29 mouse cellular contexts compared by ENCODE assay signal in genomic region chr11:69616781-69617180, GRCm38 (mm10). TPM values are rescaled to one million over a fixed set of nuclear protein-coding genes. Genes with fewer than 3 reads are reported as not detected.
DNase-seq lines count a peak whose midpoint lies in the region; ATAC-seq and TF ChIP-seq lines count a peak whose summit lies in the region.
"Had no signal": no experiment of that assay in that cellular context is flagged by ENCODE, and none has a peak within 500 bp of the region (broad histone marks: within the 10 kb centered on the region; RNA-seq: fewer than 3 reads in every experiment).

No protein-coding gene starts in this region.

- no peak for ATAC-seq in forebrain, embryonic 14.5 days
- no peak for ATAC-seq in forebrain, embryonic 16.5 days
- no peak for ATAC-seq in limb, embryonic 12.5 days (ENCODE audit: insufficient number of reproducible peaks, insufficient read depth, low FRiP score, low TSS enrichment, low read depth)
- no peak for ATAC-seq in midbrain, postnatal 0 days (ENCODE audit: low FRiP score)
- ATAC-seq in midbrain, embryonic 14.5 days (ENCODE audit: low FRiP score, low TSS enrichment) = no peak
- no peak for ATAC-seq in liver, embryonic 13.5 days (ENCODE audit: low read depth)
- ATAC-seq: hindbrain, embryonic 16.5 days; intestine, embryonic 15.5 days had no signal

- H3K4me2 ChIP-seq in forebrain, embryonic 14.5 days (ENCODE audit: low read length) = no peak overlapping the region
- no peak overlapping the region for H3K4me2 ChIP-seq in forebrain, embryonic 16.5 days (ENCODE audit: low read length)
- H3K4me2 ChIP-seq in limb, embryonic 12.5 days = no peak overlapping the region
- no peak overlapping the region for H3K4me2 ChIP-seq in midbrain, postnatal 0 days (ENCODE audit: low read depth, low read length, poor library complexity, severe bottlenecking)
- H3K4me2 ChIP-seq in midbrain, embryonic 14.5 days (ENCODE audit: low read length) = no peak overlapping the region
- H3K4me2 ChIP-seq in liver, embryonic 13.5 days = peak overlapping the region; percentile 47
- H3K4me2 ChIP-seq: forebrain, embryonic 12.5 days; intestine, embryonic 15.5 days; limb, embryonic 15.5 days had no signal

- peak overlapping the region; percentile 2; the same call in 1 of the 2 replicates for H3K9ac ChIP-seq in forebrain, embryonic 14.5 days (ENCODE audit: low read length)
- no peak overlapping the region for H3K9ac ChIP-seq in forebrain, embryonic 16.5 days (replicated peaks; ENCODE audit: low read depth, low read length)
- H3K9ac ChIP-seq in limb, embryonic 12.5 days (replicated peaks) = peak overlapping the region; percentile 34; the same call in 1 of the 2 replicates
- no peak overlapping the region for H3K9ac ChIP-seq in midbrain, postnatal 0 days (replicated peaks; ENCODE audit: low read length, poor library complexity, severe bottlenecking)
- no peak overlapping the region for H3K9ac ChIP-seq in midbrain, embryonic 14.5 days (replicated peaks; ENCODE audit: low read length)
- H3K9ac ChIP-seq in liver, embryonic 13.5 days = peak overlapping the region; percentile 39; the same call in 1 of the 2 replicates
- H3K9ac ChIP-seq: forebrain, embryonic 12.5 days; intestine, embryonic 15.5 days; limb, embryonic 15.5 days had no signal

- no peak overlapping the region for H3K4me3 ChIP-seq in forebrain, embryonic 14.5 days (ENCODE audit: low read depth, low read length)
- H3K4me3 ChIP-seq in forebrain, embryonic 16.5 days (replicated peaks; ENCODE audit: low read length) = no peak overlapping the region
- H3K4me3 ChIP-seq in limb, embryonic 12.5 days (replicated peaks) = no peak overlapping the region
- H3K4me3 ChIP-seq in limb, embryonic 10.5 days = no peak overlapping the region
- H3K4me3 ChIP-seq in midbrain, postnatal 0 days (ENCODE audit: low read depth, low read length) = no peak overlapping the region
- no peak overlapping the region for H3K4me3 ChIP-seq in midbrain, embryonic 14.5 days (replicated peaks; ENCODE audit: low read depth, low read length)
- H3K4me3 ChIP-seq in liver, embryonic 13.5 days (replicated peaks) = peak overlapping the region; percentile 22
- H3K4me3 ChIP-seq: erythroblast, embryonic 14.5 days; forebrain, embryonic 12.5 days; intestine, embryonic 15.5 days; layer of hippocampus, adult 2 months; limb, embryonic 15.5 days had no signal

- 48% methylated on average over 10 of the region's 10 CpGs for WGBS in forebrain, embryonic 14.5 days
- 46% methylated on average over 10 of the region's 10 CpGs for WGBS in forebrain, embryonic 16.5 days
- 52% methylated on average over 10 of the region's 10 CpGs for WGBS in limb, embryonic 12.5 days
- 51% methylated on average over 10 of the region's 10 CpGs for WGBS in limb, embryonic 10.5 days
- WGBS in midbrain, postnatal 0 days = 50% methylated on average over 10 of the region's 10 CpGs
- 44% methylated on average over 10 of the region's 10 CpGs for WGBS in midbrain, embryonic 14.5 days
- 48% methylated on average over 10 of the region's 10 CpGs for WGBS in liver, embryonic 13.5 days (ENCODE audit: insufficient replicate concordance)

- H3K4me1 ChIP-seq in forebrain, embryonic 14.5 days (ENCODE audit: control insufficient read depth, insufficient read depth, low read length) = peaks cover 6% of the 10 kb centered on the region; the same call in 1 of the 2 replicates
- H3K4me1 ChIP-seq in forebrain, embryonic 16.5 days (replicated peaks; ENCODE audit: control insufficient read depth, insufficient read depth, low read length) = peaks cover 6% of the 10 kb centered on the region
- peaks cover 8% of the 10 kb centered on the region; the same call in 1 of the 2 replicates for H3K4me1 ChIP-seq in limb, embryonic 12.5 days (replicated peaks)
- peaks cover 12% of the 10 kb centered on the region for H3K4me1 ChIP-seq in limb, embryonic 10.5 days
- no peaks in the 10 kb centered on the region for H3K4me1 ChIP-seq in midbrain, postnatal 0 days (ENCODE audit: insufficient read depth, low read length)
- H3K4me1 ChIP-seq in midbrain, embryonic 14.5 days (ENCODE audit: control insufficient read depth, insufficient read depth, low read length) = peaks cover 6% of the 10 kb centered on the region; the same call in 1 of the 2 replicates
- H3K4me1 ChIP-seq in liver, embryonic 13.5 days (replicated peaks) = peaks cover 62% of the 10 kb centered on the region

- DNase-seq in forebrain, embryonic 14.5 days (ENCODE audit: low spot score) = no peak
- no peak for DNase-seq in limb, embryonic 10.5 days (ENCODE audit: low spot score)
- no peak for DNase-seq in midbrain, postnatal 0 days (ENCODE audit: low spot score)
- DNase-seq in midbrain, embryonic 14.5 days = no peak
- no peak for DNase-seq in liver, embryonic 13.5 days
- DNase-seq in spleen, adult 12 weeks (ENCODE audit: low spot score) = no peak
- DNase-seq: adrenal gland, postnatal 10 days; cerebellum, adult 8-10 months; gastrocnemius, postnatal 14 days; heart, adult 18-20 months; heart, postnatal 4 days; kidney, postnatal 25 days; thymus, adult 18-20 months; thymus, postnatal 4 days had no signal

- H3K36me3 ChIP-seq in forebrain, embryonic 14.5 days (ENCODE audit: control insufficient read depth, insufficient read depth, low read length) = no peaks in the 10 kb centered on the region
- no peaks in the 10 kb centered on the region for H3K36me3 ChIP-seq in forebrain, embryonic 16.5 days (ENCODE audit: control insufficient read depth, insufficient read depth)
- H3K36me3 ChIP-seq in limb, embryonic 12.5 days = no peaks in the 10 kb centered on the region
- no peaks in the 10 kb centered on the region for H3K36me3 ChIP-seq in limb, embryonic 10.5 days
- no peaks in the 10 kb centered on the region for H3K36me3 ChIP-seq in midbrain, postnatal 0 days (ENCODE audit: insufficient read depth, low read length)
- no peaks in the 10 kb centered on the region for H3K36me3 ChIP-seq in midbrain, embryonic 14.5 days (ENCODE audit: control insufficient read depth, insufficient read depth, low read length)
- no peaks in the 10 kb centered on the region for H3K36me3 ChIP-seq in liver, embryonic 13.5 days
- H3K36me3 ChIP-seq: forebrain, embryonic 12.5 days; intestine, embryonic 15.5 days; limb, embryonic 15.5 days had no signal

- H3K9me3 ChIP-seq in forebrain, embryonic 14.5 days (replicated peaks; ENCODE audit: control insufficient read depth, low read length) = no peaks in the 10 kb centered on the region
- H3K9me3 ChIP-seq in forebrain, embryonic 16.5 days (ENCODE audit: control insufficient read depth, low read length) = no peaks in the 10 kb centered on the region
- no peaks in the 10 kb centered on the region for H3K9me3 ChIP-seq in limb, embryonic 12.5 days
- H3K9me3 ChIP-seq in limb, embryonic 10.5 days (replicated peaks) = no peaks in the 10 kb centered on the region
- no peaks in the 10 kb centered on the region for H3K9me3 ChIP-seq in midbrain, postnatal 0 days (ENCODE audit: low read length)
- no peaks in the 10 kb centered on the region for H3K9me3 ChIP-seq in midbrain, embryonic 14.5 days (ENCODE audit: control insufficient read depth, low read length)
- H3K9me3 ChIP-seq in liver, embryonic 13.5 days (replicated peaks) = no peaks in the 10 kb centered on the region
- H3K9me3 ChIP-seq: forebrain, embryonic 12.5 days; intestine, embryonic 15.5 days; limb, embryonic 15.5 days had no signal

- H3K27ac ChIP-seq in forebrain, embryonic 14.5 days (ENCODE audit: low read depth, low read length) = no peak overlapping the region
- no peak overlapping the region for H3K27ac ChIP-seq in forebrain, embryonic 16.5 days (ENCODE audit: low read length)
- H3K27ac ChIP-seq in limb, embryonic 12.5 days = no peak overlapping the region
- H3K27ac ChIP-seq in limb, embryonic 10.5 days = no peak overlapping the region
- H3K27ac ChIP-seq in midbrain, postnatal 0 days (ENCODE audit: low read depth, low read length) = no peak overlapping the region
- H3K27ac ChIP-seq in midbrain, embryonic 14.5 days (replicated peaks; ENCODE audit: low read depth, low read length) = no peak overlapping the region
- H3K27ac ChIP-seq in liver, embryonic 13.5 days = peak overlapping the region; percentile 55; the same call in 1 of the 2 replicates
- H3K27ac ChIP-seq: forebrain, embryonic 12.5 days; intestine, embryonic 15.5 days; layer of hippocampus, adult 2 months; limb, embryonic 15.5 days; macrophage had no signal

- TF ChIP-seq CTCF in midbrain, postnatal 0 days (IDR thresholded peaks at IDR 0.05) = 0 out of 2 replicates have a peak, but pooled peaks have one; percentile 6

- H3K27me3 ChIP-seq in forebrain, embryonic 14.5 days (replicated peaks; ENCODE audit: control insufficient read depth, insufficient read depth, low read length) = no peaks in the 10 kb centered on the region
- no peaks in the 10 kb centered on the region for H3K27me3 ChIP-seq in forebrain, embryonic 16.5 days (replicated peaks; ENCODE audit: control insufficient read depth, insufficient read depth, low read length)
- H3K27me3 ChIP-seq in limb, embryonic 12.5 days = 0 out of 2 replicates have a peak, but pooled peaks cover 5% of the 10 kb centered on the region
- peaks cover 33% of the 10 kb centered on the region for H3K27me3 ChIP-seq in limb, embryonic 10.5 days (ENCODE audit: low read depth, poor library complexity, severe bottlenecking)
- no peaks in the 10 kb centered on the region for H3K27me3 ChIP-seq in midbrain, postnatal 0 days (ENCODE audit: insufficient read depth, low read length)
- no peaks in the 10 kb centered on the region for H3K27me3 ChIP-seq in midbrain, embryonic 14.5 days (ENCODE audit: control insufficient read depth, insufficient read depth, low read length)
- peaks cover 9% of the 10 kb centered on the region for H3K27me3 ChIP-seq in liver, embryonic 13.5 days
- H3K27me3 ChIP-seq: intestine, embryonic 15.5 days had no signal

RNA-seq across cellular contexts. Expression of gene Shbg, which starts 0.9 kb away (rescaled TPM):
- polyA plus RNA-seq in forebrain, embryonic 14.5 days (2014; fragmentation: Nextera tagmentation; extraction: Ambion mirVana) = not detected in 2 replicates
- not detected in 2 replicates for polyA plus RNA-seq in forebrain, embryonic 16.5 days (2015; fragmentation: Nextera tagmentation; extraction: Ambion mirVana)
- not detected in 2 replicates for polyA plus RNA-seq in limb, embryonic 12.5 days (2016; fragmentation: Nextera tagmentation; extraction: Ambion mirVana)
- polyA plus RNA-seq in limb, embryonic 10.5 days (2016; fragmentation: Nextera tagmentation; extraction: Ambion mirVana) = not detected in 2 replicates
- not detected in 2 replicates for total RNA-seq in midbrain, postnatal 0 days (2014; rRNA removed)
- polyA plus RNA-seq in midbrain, postnatal 0 days (2015; fragmentation: Nextera tagmentation; extraction: Ambion mirVana) = not detected in 2 replicates
- not detected in 2 replicates for polyA plus RNA-seq in midbrain, embryonic 14.5 days (2014; fragmentation: Nextera tagmentation; extraction: Ambion mirVana)
- 33.4 and 34.8 TPM in 2 replicates for polyA plus RNA-seq in liver, embryonic 13.5 days (2015; fragmentation: Nextera tagmentation; extraction: Ambion mirVana)
- total RNA-seq: heart, adult 18-20 months; heart, postnatal 4 days; layer of hippocampus, adult 2 months; layer of hippocampus, postnatal 25 days; left cerebral cortex, postnatal 10 days had no signal
- polyA plus RNA-seq: forebrain, embryonic 12.5 days; hindbrain, embryonic 16.5 days; kidney, embryonic 14.5 days; limb, embryonic 15.5 days; lung, embryonic 16.5 days; macrophage; neural tube, embryonic 14.5 days; stomach, embryonic 14.5 days had no signal

RNA-seq across cellular contexts. Expression of gene Sat2, which starts 5.0 kb away (rescaled TPM):
- 17.6 and 18.2 TPM in 2 replicates for polyA plus RNA-seq in forebrain, embryonic 14.5 days (2014; fragmentation: Nextera tagmentation; extraction: Ambion mirVana)
- polyA plus RNA-seq in forebrain, embryonic 16.5 days (2015; fragmentation: Nextera tagmentation; extraction: Ambion mirVana) = 17.3 and 23.8 TPM in 2 replicates
- 24.3 and 25.8 TPM in 2 replicates for polyA plus RNA-seq in limb, embryonic 12.5 days (2016; fragmentation: Nextera tagmentation; extraction: Ambion mirVana)
- polyA plus RNA-seq in limb, embryonic 10.5 days (2016; fragmentation: Nextera tagmentation; extraction: Ambion mirVana) = 9.1 and 13.7 TPM in 2 replicates
- total RNA-seq in midbrain, postnatal 0 days (2014; rRNA removed) = 10.5 and 13.3 TPM in 2 replicates
- 29.6 and 29.9 TPM in 2 replicates for polyA plus RNA-seq in midbrain, postnatal 0 days (2015; fragmentation: Nextera tagmentation; extraction: Ambion mirVana)
- 21.6 and 22.5 TPM in 2 replicates for polyA plus RNA-seq in midbrain, embryonic 14.5 days (2014; fragmentation: Nextera tagmentation; extraction: Ambion mirVana)
- 11.6 and 12.3 TPM in 2 replicates for polyA plus RNA-seq in liver, embryonic 13.5 days (2015; fragmentation: Nextera tagmentation; extraction: Ambion mirVana)
- polyA plus RNA-seq: erythroblast, embryonic 14.5 days had no signal

RNA-seq across cellular contexts. Expression of gene Atp1b2, which starts 11.0 kb away (rescaled TPM):
- polyA plus RNA-seq in forebrain, embryonic 14.5 days (2014; fragmentation: Nextera tagmentation; extraction: Ambion mirVana) = 22.0 and 31.5 TPM in 2 replicates
- 30.2 and 33.8 TPM in 2 replicates for polyA plus RNA-seq in forebrain, embryonic 16.5 days (2015; fragmentation: Nextera tagmentation; extraction: Ambion mirVana)
- polyA plus RNA-seq in limb, embryonic 12.5 days (2016; fragmentation: Nextera tagmentation; extraction: Ambion mirVana) = 3.0 and 4.8 TPM in 2 replicates
- polyA plus RNA-seq in limb, embryonic 10.5 days (2016; fragmentation: Nextera tagmentation; extraction: Ambion mirVana) = 1.5 TPM in 2 replicates
- total RNA-seq in midbrain, postnatal 0 days (2014; rRNA removed) = 145 and 161 TPM in 2 replicates
- polyA plus RNA-seq in midbrain, postnatal 0 days (2015; fragmentation: Nextera tagmentation; extraction: Ambion mirVana) = 167 and 175 TPM in 2 replicates
- 46.5 and 46.7 TPM in 2 replicates for polyA plus RNA-seq in midbrain, embryonic 14.5 days (2014; fragmentation: Nextera tagmentation; extraction: Ambion mirVana)
- 21.7 and 30.8 TPM in 2 replicates for polyA plus RNA-seq in liver, embryonic 13.5 days (2015; fragmentation: Nextera tagmentation; extraction: Ambion mirVana)
- polyA plus RNA-seq: macrophage had no signal

RNA-seq across cellular contexts. Expression of gene Fxr2, which starts 16.0 kb away (rescaled TPM):
- polyA plus RNA-seq in forebrain, embryonic 14.5 days (2014; fragmentation: Nextera tagmentation; extraction: Ambion mirVana) = 34.2 and 35.0 TPM in 2 replicates
- polyA plus RNA-seq in forebrain, embryonic 16.5 days (2015; fragmentation: Nextera tagmentation; extraction: Ambion mirVana) = 37.1 and 47.7 TPM in 2 replicates
- 56.0 and 63.9 TPM in 2 replicates for polyA plus RNA-seq in limb, embryonic 12.5 days (2016; fragmentation: Nextera tagmentation; extraction: Ambion mirVana)
- polyA plus RNA-seq in limb, embryonic 10.5 days (2016; fragmentation: Nextera tagmentation; extraction: Ambion mirVana) = 45.4 and 48.1 TPM in 2 replicates
- total RNA-seq in midbrain, postnatal 0 days (2014; rRNA removed) = 76.6 and 84.1 TPM in 2 replicates
- polyA plus RNA-seq in midbrain, postnatal 0 days (2015; fragmentation: Nextera tagmentation; extraction: Ambion mirVana) = 22.5 and 27.2 TPM in 2 replicates
- polyA plus RNA-seq in midbrain, embryonic 14.5 days (2014; fragmentation: Nextera tagmentation; extraction: Ambion mirVana) = 35.9 and 38.4 TPM in 2 replicates
- 7.9 and 8.2 TPM in 2 replicates for polyA plus RNA-seq in liver, embryonic 13.5 days (2015; fragmentation: Nextera tagmentation; extraction: Ambion mirVana)

RNA-seq across cellular contexts. Expression of gene Trp53, which starts 36.6 kb away (rescaled TPM):
- polyA plus RNA-seq in forebrain, embryonic 14.5 days (2014; fragmentation: Nextera tagmentation; extraction: Ambion mirVana) = 111 and 113 TPM in 2 replicates
- polyA plus RNA-seq in forebrain, embryonic 16.5 days (2015; fragmentation: Nextera tagmentation; extraction: Ambion mirVana) = 103 and 109 TPM in 2 replicates
- 175 and 180 TPM in 2 replicates for polyA plus RNA-seq in limb, embryonic 12.5 days (2016; fragmentation: Nextera tagmentation; extraction: Ambion mirVana)
- 243 and 267 TPM in 2 replicates for polyA plus RNA-seq in limb, embryonic 10.5 days (2016; fragmentation: Nextera tagmentation; extraction: Ambion mirVana)
- total RNA-seq in midbrain, postnatal 0 days (2014; rRNA removed) = 29.5 and 34.5 TPM in 2 replicates
- polyA plus RNA-seq in midbrain, postnatal 0 days (2015; fragmentation: Nextera tagmentation; extraction: Ambion mirVana) = 30.3 and 31.9 TPM in 2 replicates
- polyA plus RNA-seq in midbrain, embryonic 14.5 days (2014; fragmentation: Nextera tagmentation; extraction: Ambion mirVana) = 66.1 and 69.2 TPM in 2 replicates
- 83.0 and 90.4 TPM in 2 replicates for polyA plus RNA-seq in liver, embryonic 13.5 days (2015; fragmentation: Nextera tagmentation; extraction: Ambion mirVana)

Comparison
In these comparisons a context has a peak if more than half of its experiments do, and no peak if none do; other contexts are left out.
1. H3K9ac ChIP-seq: peak in forebrain, embryonic 14.5 days (single experiment), limb, embryonic 12.5 days (single experiment) and liver, embryonic 13.5 days (single experiment); none in forebrain, embryonic 16.5 days (single experiment), midbrain, postnatal 0 days (single experiment) and midbrain, embryonic 14.5 days (single experiment).
2. RNA of gene Shbg, which starts 0.9 kb away (polyA plus RNA-seq): 33.4 to 34.8 TPM in liver, embryonic 13.5 days; not detected in limb, embryonic 12.5 days, not detected in forebrain, embryonic 14.5 days, not detected in forebrain, embryonic 16.5 days, not detected in limb, embryonic 10.5 days, not detected in midbrain, postnatal 0 days and not detected in midbrain, embryonic 14.5 days; every median in the first group is over 10 times any median in the second.